Mouse (Mus musculus): Measurements from ENCODE around the gene Flt3l. TPM values are rescaled to one million over a fixed set of nuclear protein-coding genes. Genes with fewer than 3 reads are reported as not detected.
A peak's percentile ranks its signal among the peaks of the same experiment; 100 is the strongest.

The Flt3l gene
- polyA plus RNA-seq, 1 experiment from 2014 or later: 2.3 TPM

DNA sequence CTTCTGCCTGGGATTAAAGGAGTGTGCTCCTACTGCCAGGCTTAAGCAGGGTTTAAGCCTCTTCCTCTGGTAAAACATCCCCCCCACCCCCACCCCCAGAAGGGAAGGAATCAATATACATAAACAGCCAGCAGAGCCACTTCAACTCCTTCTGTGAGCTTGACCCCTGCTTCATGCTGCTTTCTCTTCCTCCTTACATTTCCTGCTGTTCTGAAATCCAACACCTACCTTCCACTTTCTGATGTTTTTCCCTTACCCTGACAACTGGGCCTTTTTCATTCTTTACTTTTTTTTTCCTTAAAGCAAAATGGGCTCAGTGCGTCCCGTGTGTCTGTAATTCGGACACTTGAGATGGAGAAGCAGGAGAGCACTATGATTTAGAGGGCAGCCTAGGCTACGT, 14.1 kb upstream of the Flt3l start:
- no peak for TF ChIP-seq EP300 (IDR thresholded peaks at IDR 0.05; ENCODE audit: low read depth)
- no peak for TF ChIP-seq CTCF (IDR thresholded peaks at IDR 0.05; ENCODE audit: low read depth)
- H3K27me3 ChIP-seq (ENCODE audit: insufficient read depth, low read length): no peaks in the 10 kb centered on the region
- peaks cover 13% of the 10 kb centered on the region for H3K36me3 ChIP-seq (replicated peaks; ENCODE audit: insufficient read depth, low read length)
- H3K4me2 ChIP-seq (ENCODE audit: low read depth, low read length): no peak overlapping the region
- ATAC-seq (no peak), DNase-seq (no peak)
- no peak overlapping the region for H3K9ac ChIP-seq (replicated peaks)
- no peaks in the 10 kb centered on the region for H3K9me3 ChIP-seq (ENCODE audit: low read length)
- H3K27ac ChIP-seq (ENCODE audit: low read depth): 0 out of 2 replicates have a peak overlapping the region, but pooled peaks have one; percentile 22
- WGBS (ENCODE audit: insufficient replicate concordance): 76% methylated on average over 4 of the region's 4 CpGs
- H3K4me1 ChIP-seq (ENCODE audit: insufficient read depth): peaks cover 26% of the 10 kb centered on the region
- no peak overlapping the region for H3K4me3 ChIP-seq (ENCODE audit: low read depth, low read length)

DNA sequence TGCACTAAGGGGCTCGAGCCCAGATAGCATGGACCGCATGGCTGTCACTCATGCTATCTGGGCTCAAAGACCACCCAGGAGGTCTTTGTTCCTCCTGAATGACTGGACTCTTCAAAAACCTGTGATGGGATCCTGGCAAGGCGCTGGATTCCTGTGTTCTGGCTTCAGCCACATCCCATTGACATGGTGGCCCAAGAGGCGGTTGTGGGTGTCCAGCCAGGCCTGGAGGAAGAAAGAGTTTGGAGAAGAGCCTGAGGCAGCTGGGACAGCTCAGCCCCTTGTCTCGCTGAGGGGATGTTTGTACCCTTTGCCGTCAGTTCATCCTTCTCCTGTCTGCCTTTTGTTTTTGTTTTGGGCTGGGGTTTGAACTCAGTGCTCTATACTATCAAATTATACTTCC, 13.3 kb upstream of the Flt3l start:
- 82% methylated on average over 6 of the region's 6 CpGs for WGBS (ENCODE audit: insufficient replicate concordance)
- no peak overlapping the region for H3K9ac ChIP-seq (replicated peaks)
- no peak overlapping the region for H3K27ac ChIP-seq (ENCODE audit: low read depth)
- H3K4me1 ChIP-seq (ENCODE audit: insufficient read depth): peaks cover 20% of the 10 kb centered on the region
- no peaks in the 10 kb centered on the region for H3K9me3 ChIP-seq (ENCODE audit: low read length)
- H3K4me2 ChIP-seq (ENCODE audit: low read depth, low read length): no peak overlapping the region
- ATAC-seq: no peak
- H3K4me3 ChIP-seq (ENCODE audit: low read depth, low read length): no peak overlapping the region
- DNase-seq: no peak
- peaks cover 20% of the 10 kb centered on the region for H3K36me3 ChIP-seq (replicated peaks; ENCODE audit: insufficient read depth, low read length)
- no peaks in the 10 kb centered on the region for H3K27me3 ChIP-seq (ENCODE audit: insufficient read depth, low read length)
- TF ChIP-seq CTCF (IDR thresholded peaks at IDR 0.05; ENCODE audit: low read depth) (no peak), EP300 (IDR thresholded peaks at IDR 0.05; ENCODE audit: low read depth) (no peak)

DNA sequence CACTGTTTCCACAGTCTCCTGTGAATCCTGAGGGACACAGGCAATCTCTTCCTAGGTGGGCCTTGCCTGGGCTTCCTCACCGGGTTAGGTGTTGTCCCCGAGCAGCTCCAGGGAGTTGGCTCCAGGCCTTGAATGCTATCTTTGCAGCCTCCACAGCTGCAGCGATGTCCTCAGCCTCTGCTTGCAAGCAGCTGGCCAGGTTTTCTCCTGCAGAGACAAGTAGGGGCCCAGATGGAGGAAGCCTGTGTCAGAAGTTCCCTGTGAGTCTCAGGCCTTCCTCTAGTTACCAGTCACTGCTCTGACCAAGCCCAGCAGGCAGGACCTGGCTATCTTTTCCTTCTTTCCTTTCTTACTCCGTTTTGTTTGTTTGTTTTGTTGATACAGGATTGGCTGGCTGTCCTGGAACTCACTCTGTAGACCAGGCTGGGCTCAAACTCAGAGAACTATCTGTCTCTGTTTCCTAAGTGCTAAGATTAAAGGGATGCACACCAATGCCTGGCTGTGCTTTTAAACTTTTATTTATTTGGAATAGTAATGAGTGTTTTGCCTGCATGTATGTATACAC, 12.4 kb upstream of the Flt3l start:
- Histone ChIP-seq H3K4me3 (ENCODE audit: low read depth, low read length) (no peak overlapping the region), H3K27me3 (ENCODE audit: insufficient read depth, low read length) (no peaks in the 10 kb centered on the region), H3K36me3 (replicated peaks; ENCODE audit: insufficient read depth, low read length) (peaks cover 29% of the 10 kb centered on the region), H3K4me1 (ENCODE audit: insufficient read depth) (peaks cover 18% of the 10 kb centered on the region), H3K4me2 (ENCODE audit: low read depth, low read length) (no peak overlapping the region), H3K27ac (ENCODE audit: low read depth) (peak overlapping the region; percentile 67), H3K9me3 (ENCODE audit: low read length) (no peaks in the 10 kb centered on the region), H3K9ac (replicated peaks) (no peak overlapping the region)
- 58% methylated on average over 4 of the region's 4 CpGs for WGBS (ENCODE audit: insufficient replicate concordance)
- ATAC-seq: no peak
- DNase-seq: no peak
- TF ChIP-seq CTCF (IDR thresholded peaks at IDR 0.05; ENCODE audit: low read depth) (no peak), EP300 (IDR thresholded peaks at IDR 0.05; ENCODE audit: low read depth) (no peak)

DNA sequence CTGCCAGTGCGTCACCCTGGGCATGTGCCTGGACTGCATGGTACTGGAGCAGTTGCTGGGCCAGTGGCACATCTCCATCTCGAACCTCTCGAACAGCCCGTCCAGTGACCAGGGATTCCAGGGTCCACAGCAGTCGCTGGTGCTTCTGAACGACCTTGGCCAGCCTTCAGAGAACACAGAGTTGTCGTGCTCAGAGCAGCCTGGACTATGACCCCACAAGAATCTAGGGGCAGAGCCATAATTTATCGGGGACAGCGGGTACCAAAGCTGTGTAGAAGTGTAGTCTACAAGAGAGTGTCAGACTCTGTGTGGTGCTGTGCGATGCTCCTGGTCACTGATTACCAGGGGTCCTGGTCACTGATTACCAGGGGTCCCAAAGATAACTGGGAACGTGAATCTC, 11.7 kb upstream of the Flt3l start:
- TF ChIP-seq CTCF (IDR thresholded peaks at IDR 0.05; ENCODE audit: low read depth) (no peak), EP300 (IDR thresholded peaks at IDR 0.05; ENCODE audit: low read depth) (no peak)
- peak; percentile 80 for ATAC-seq
- DNase-seq: no peak
- Histone ChIP-seq H3K4me1 (ENCODE audit: insufficient read depth) (peaks cover 14% of the 10 kb centered on the region), H3K27me3 (ENCODE audit: insufficient read depth, low read length) (no peaks in the 10 kb centered on the region), H3K27ac (ENCODE audit: low read depth) (peak overlapping the region; percentile 67), H3K9ac (replicated peaks) (peak overlapping the region; percentile 13; the same call in 1 of the 2 replicates), H3K9me3 (ENCODE audit: low read length) (no peaks in the 10 kb centered on the region), H3K4me2 (ENCODE audit: low read depth, low read length) (peak overlapping the region; percentile 44), H3K36me3 (replicated peaks; ENCODE audit: insufficient read depth, low read length) (peaks cover 34% of the 10 kb centered on the region), H3K4me3 (ENCODE audit: low read depth, low read length) (no peak overlapping the region)
- whole genome bisulfite sequencing (ENCODE audit: insufficient replicate concordance): 69% methylated on average over 11 of the region's 11 CpGs

DNA sequence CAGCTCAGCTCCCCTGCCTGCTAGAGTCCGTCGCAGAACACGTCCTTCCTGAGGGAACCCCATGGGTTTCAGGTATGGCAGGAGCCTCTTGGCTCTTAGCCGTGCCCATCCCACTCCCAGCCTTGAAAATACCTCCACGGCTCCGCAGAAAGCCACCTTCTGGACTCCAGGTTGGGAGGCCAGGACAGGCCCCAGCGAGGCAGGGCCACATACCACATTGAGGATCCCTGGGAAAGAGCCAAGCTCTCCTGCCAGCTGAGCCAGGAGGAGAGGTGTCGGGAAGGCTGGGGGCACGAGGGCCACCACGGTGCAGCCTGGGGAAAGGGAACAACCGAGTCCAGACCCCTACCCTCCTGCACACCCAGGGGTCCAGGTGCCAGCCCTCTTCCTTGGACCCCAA, 11.0 kb upstream of the Flt3l start:
- Histone ChIP-seq H3K27ac (ENCODE audit: low read depth) (0 out of 2 replicates have a peak overlapping the region, but pooled peaks have one; percentile 67), H3K36me3 (replicated peaks; ENCODE audit: insufficient read depth, low read length) (peaks cover 34% of the 10 kb centered on the region), H3K9ac (replicated peaks) (peak overlapping the region; percentile 13; the same call in 1 of the 2 replicates), H3K4me3 (ENCODE audit: low read depth, low read length) (no peak overlapping the region), H3K9me3 (ENCODE audit: low read length) (no peaks in the 10 kb centered on the region), H3K27me3 (ENCODE audit: insufficient read depth, low read length) (no peaks in the 10 kb centered on the region), H3K4me1 (ENCODE audit: insufficient read depth) (peaks cover 14% of the 10 kb centered on the region), H3K4me2 (ENCODE audit: low read depth, low read length) (peak overlapping the region; percentile 44)
- ATAC-seq: 0 out of 2 replicates have a peak, but pooled peaks have one; percentile 15
- WGBS (ENCODE audit: insufficient replicate concordance): 86% methylated on average over 11 of the region's 11 CpGs
- TF ChIP-seq EP300 (IDR thresholded peaks at IDR 0.05; ENCODE audit: low read depth) (no peak), CTCF (IDR thresholded peaks at IDR 0.05; ENCODE audit: low read depth) (no peak)
- DNase-seq: no peak

DNA sequence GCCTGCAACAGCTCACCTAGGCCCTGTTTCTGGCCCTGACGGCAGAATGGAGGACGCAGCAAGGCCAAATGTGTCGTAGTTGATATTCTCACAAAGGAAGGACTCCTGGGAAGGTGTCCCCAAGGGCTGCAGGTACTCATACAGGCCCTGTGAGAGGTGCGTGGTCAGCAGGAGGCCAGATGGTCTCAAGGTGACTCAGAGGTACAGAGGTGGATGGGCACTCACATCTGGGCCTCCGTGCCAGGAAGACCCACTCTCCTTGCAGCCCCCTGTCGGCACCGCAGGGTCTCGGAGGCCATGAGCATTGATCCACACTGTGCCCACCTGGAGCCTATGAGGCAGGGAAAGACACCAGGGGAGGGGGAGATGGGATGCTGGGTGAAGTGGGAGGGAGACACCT, 9.2 kb upstream of the Flt3l start:
- no peak overlapping the region for H3K27ac ChIP-seq (ENCODE audit: low read depth)
- no peaks in the 10 kb centered on the region for H3K27me3 ChIP-seq (ENCODE audit: insufficient read depth, low read length)
- H3K9ac ChIP-seq (replicated peaks): no peak overlapping the region
- TF ChIP-seq EP300 (IDR thresholded peaks at IDR 0.05; ENCODE audit: low read depth) (no peak), CTCF (IDR thresholded peaks at IDR 0.05; ENCODE audit: low read depth) (no peak)
- no peak overlapping the region for H3K4me3 ChIP-seq (ENCODE audit: low read depth, low read length)
- DNase-seq: no peak
- H3K36me3 ChIP-seq (replicated peaks; ENCODE audit: insufficient read depth, low read length): peaks cover 42% of the 10 kb centered on the region
- H3K4me1 ChIP-seq (ENCODE audit: insufficient read depth): peaks cover 10% of the 10 kb centered on the region
- H3K4me2 ChIP-seq (ENCODE audit: low read depth, low read length): no peak overlapping the region
- no peaks in the 10 kb centered on the region for H3K9me3 ChIP-seq (ENCODE audit: low read length)
- 88% methylated on average over 8 of the region's 8 CpGs for WGBS (ENCODE audit: insufficient replicate concordance)
- no peak for ATAC-seq

All from liver, postnatal 0 days (tissue).